Mouse (Mus musculus): ENCODE results near the gene Slc35f4.

GRCm38 (mm10) chr14:49278880-49279279 lies 247.0 kb downstream of the Slc35f4 start:
- TF ChIP-seq CTCF (IDR thresholded peaks at IDR 0.05; ENCODE audit: low read depth, low read length) (no peak), EP300 (IDR thresholded peaks at IDR 0.05; ENCODE audit: insufficient read depth, low read depth, low read length) (no peak), POLR2A (IDR thresholded peaks at IDR 0.05; ENCODE audit: insufficient read depth, low read length) (no peak)

Measured in ES-Bruce4 (cell line).